Mouse (Mus musculus) olfactory bulb, adult 2 months (tissue): ENCODE measurements around the gene Tub.

ENCODE experiments used
- CTCF ChIP-seq: fragments of 200-500 bp; IDR thresholded peaks from 2 replicates; pipeline ENCODE4 v1.5.1; 2012; ENCODE audit warnings: low read depth, mild to moderate bottlenecking, low read length, moderate library complexity; ENCODE audit not compliant: insufficient read depth
- POLR2A ChIP-seq: fragments of 200-500 bp; IDR thresholded peaks from 2 replicates; pipeline ENCODE4 v1.6.1; 2012; ENCODE audit warnings: mild to moderate bottlenecking, low read depth, low read length, moderate library complexity; ENCODE audit not compliant: insufficient read depth

- TF ChIP-seq POLR2A, result no peak
- no peak for TF ChIP-seq CTCF
Observed at GRCm38 (mm10) chr7:108941466-108941865, 8.7 kb upstream of the Tub start.
